Mouse (Mus musculus) embryonic facial prominence, embryonic 15.5 days (tissue): ENCODE results near the gene Pds5a. TPM values are rescaled to one million over a fixed set of nuclear protein-coding genes. Genes with fewer than 3 reads are reported as not detected.

Experiments
- ATAC-seq: fragments of 200-750 bp; cut with Nextera tagmentation; 2 replicates; pipeline ENCODE4 v1.8.0; 2017; ENCODE audit warnings: low read depth, moderate TSS enrichment; ENCODE audit not compliant: insufficient number of reproducible peaks, low FRiP score, low TSS enrichment
- H3K27ac ChIP-seq: fragments of 300-500 bp; sonication (generic); replicated peaks from 2 replicates; pipeline ENCODE4 v1.5.1; 2015; ENCODE audit warnings: mild to moderate bottlenecking, inconsistent platforms
- H3K27me3 ChIP-seq: fragments of 300-500 bp; sonication (generic); 2 replicates; pipeline ENCODE4 v1.6.1; 2015; ENCODE audit warnings: inconsistent platforms
- H3K36me3 ChIP-seq: fragments of 300-500 bp; sonication (generic); 2 replicates; pipeline ENCODE4 v1.6.1; 2015; ENCODE audit warnings: mild to moderate bottlenecking, inconsistent platforms
- H3K4me1 ChIP-seq: fragments of 300-500 bp; sonication (generic); 2 replicates; pipeline ENCODE4 v1.6.1; 2015; ENCODE audit warnings: inconsistent platforms
- H3K4me2 ChIP-seq: fragments of 300-500 bp; sonication (generic); replicated peaks from 2 replicates; pipeline ENCODE4 v1.6.1; 2015; ENCODE audit warnings: mild to moderate bottlenecking, inconsistent platforms
- H3K4me3 ChIP-seq: fragments of 300-500 bp; sonication (generic); replicated peaks from 2 replicates; pipeline ENCODE4 v1.5.1; 2015; ENCODE audit warnings: mild to moderate bottlenecking, inconsistent platforms
- H3K9ac ChIP-seq: fragments of 300-500 bp; sonication (generic); 2 replicates; pipeline ENCODE4 v1.6.1; 2015; ENCODE audit warnings: inconsistent platforms
- H3K9me3 ChIP-seq: fragments of 300-500 bp; sonication (generic); replicated peaks from 2 replicates; pipeline ENCODE4 v1.6.1; 2016; ENCODE audit warnings: inconsistent platforms
- WGBS: fragments of 180-500 bp; shearing (Covaris S2); methylation state at CpG from one replicate; pipeline ENCODE4 v1.1.7; 2015; 5-methylcytosine and 5-hydroxymethylcytosine counted together
- polyA plus RNA-seq: library from polyadenylated mRNA; unstranded; fragments of >200 nt; fragmentation: Nextera tagmentation; extraction: Ambion mirVana; gene quantifications from 2 replicates; pipeline ENCODE4 v1.2.1, GENCODE M21; 2015

Gene Pds5a
- polyA plus RNA-seq, 1 experiment from 2014 or later = 57.4 TPM

GRCm38 (mm10) chr5:65613152-65613924 is 84.7 kb downstream of the Pds5a start:
- H3K4me3 ChIP-seq = no peak overlapping the region
- no peaks in the 10 kb centered on the region for H3K9me3 ChIP-seq
- no peaks in the 10 kb centered on the region for H3K27me3 ChIP-seq
- H3K36me3 ChIP-seq = peaks cover 62% of the 10 kb centered on the region
- no peaks in the 10 kb centered on the region for H3K4me1 ChIP-seq
- H3K27ac ChIP-seq = no peak overlapping the region
- H3K9ac ChIP-seq = no peak overlapping the region
- WGBS = 83% methylated on average over 9 of the region's 9 CpGs
- no peak overlapping the region for H3K4me2 ChIP-seq
- ATAC-seq = no peak

GRCm38 (mm10) chr5:65610541-65610940 is 87.5 kb downstream of the Pds5a start:
- H3K4me2 ChIP-seq = no peak overlapping the region
- 87% methylated on average over 4 of the region's 4 CpGs for WGBS
- ATAC-seq = no peak
- H3K27me3 ChIP-seq = no peaks in the 10 kb centered on the region
- H3K36me3 ChIP-seq = peaks cover 50% of the 10 kb centered on the region
- H3K9me3 ChIP-seq = no peaks in the 10 kb centered on the region
- no peaks in the 10 kb centered on the region for H3K4me1 ChIP-seq
- no peak overlapping the region for H3K9ac ChIP-seq
- H3K27ac ChIP-seq = no peak overlapping the region
- H3K4me3 ChIP-seq = no peak overlapping the region

GRCm38 (mm10) chr5:65609769-65610168 is 88.3 kb downstream of the Pds5a start:
- peaks cover 44% of the 10 kb centered on the region for H3K36me3 ChIP-seq
- ATAC-seq = no peak
- WGBS = 84% methylated on average over 5 of the region's 5 CpGs

GRCm38 (mm10) chr5:65606820-65607219 is 91.3 kb downstream of the Pds5a start:
- H3K9me3 ChIP-seq = no peaks in the 10 kb centered on the region
- H3K4me3 ChIP-seq = no peak overlapping the region
- peaks cover 33% of the 10 kb centered on the region for H3K36me3 ChIP-seq
- H3K27ac ChIP-seq = no peak overlapping the region
- H3K4me2 ChIP-seq = no peak overlapping the region
- H3K4me1 ChIP-seq = no peaks in the 10 kb centered on the region
- 91% methylated on average over 1 of the region's 1 CpGs for WGBS
- no peaks in the 10 kb centered on the region for H3K27me3 ChIP-seq
- no peak overlapping the region for H3K9ac ChIP-seq
- ATAC-seq = no peak

More at GRCm38 (mm10) chr5:65609769-65610168, 88.3 kb downstream of the Pds5a start:
- Histone ChIP-seq H3K27me3 (no peaks in the 10 kb centered on the region), H3K9me3 (no peaks in the 10 kb centered on the region), H3K27ac (no peak overlapping the region), H3K4me2 (no peak overlapping the region), H3K9ac (no peak overlapping the region), H3K4me1 (no peaks in the 10 kb centered on the region), H3K4me3 (no peak overlapping the region)

- H3K27ac ChIP-seq = no peak overlapping the region
- no peaks in the 10 kb centered on the region for H3K4me1 ChIP-seq
- H3K36me3 ChIP-seq = peaks cover 34% of the 10 kb centered on the region
- no peaks in the 10 kb centered on the region for H3K27me3 ChIP-seq
- no peak for ATAC-seq
- H3K4me2 ChIP-seq = no peak overlapping the region
- H3K9me3 ChIP-seq = no peaks in the 10 kb centered on the region
- no peak overlapping the region for H3K9ac ChIP-seq
- 91% methylated on average over 7 of the region's 7 CpGs for WGBS
- H3K4me3 ChIP-seq = no peak overlapping the region
These were observed 98.4 kb downstream of the Pds5a start for GRCm38 (mm10) chr5:65599681-65600080.

- Histone ChIP-seq H3K9me3 (no peaks in the 10 kb centered on the region), H3K27me3 (no peaks in the 10 kb centered on the region), H3K4me2 (no peak overlapping the region), H3K9ac (no peak overlapping the region), H3K27ac (no peak overlapping the region), H3K4me3 (no peak overlapping the region), H3K4me1 (no peaks in the 10 kb centered on the region), H3K36me3 (peaks cover 26% of the 10 kb centered on the region)
- 92% methylated on average over 2 of the region's 2 CpGs for WGBS
- no peak for ATAC-seq
These were observed 105.7 kb downstream of the Pds5a start for GRCm38 (mm10) chr5:65592421-65592820.

GRCm38 (mm10) chr5:65590199-65590598 is 107.9 kb downstream of the Pds5a start:
- H3K4me1 ChIP-seq = no peaks in the 10 kb centered on the region
- no peaks in the 10 kb centered on the region for H3K9me3 ChIP-seq
- H3K9ac ChIP-seq = no peak overlapping the region
- H3K4me2 ChIP-seq = no peak overlapping the region
- no peak overlapping the region for H3K4me3 ChIP-seq
- WGBS = 77% methylated on average over 1 of the region's 1 CpGs
- H3K27ac ChIP-seq = no peak overlapping the region
- peaks cover 23% of the 10 kb centered on the region for H3K36me3 ChIP-seq
- no peak for ATAC-seq
- H3K27me3 ChIP-seq = no peaks in the 10 kb centered on the region

- no peak overlapping the region for H3K27ac ChIP-seq
- no peak overlapping the region for H3K4me3 ChIP-seq
- no peaks in the 10 kb centered on the region for H3K9me3 ChIP-seq
- no peak overlapping the region for H3K9ac ChIP-seq
- H3K4me2 ChIP-seq = no peak overlapping the region
- ATAC-seq = no peak
- whole genome bisulfite sequencing = 88% methylated on average over 5 of the region's 5 CpGs
- peaks cover 18% of the 10 kb centered on the region for H3K36me3 ChIP-seq
- no peaks in the 10 kb centered on the region for H3K4me1 ChIP-seq
- H3K27me3 ChIP-seq = no peaks in the 10 kb centered on the region
These were observed 111.8 kb downstream of the Pds5a start for GRCm38 (mm10) chr5:65586291-65586690.

- WGBS = 58% methylated on average over 3 of the region's 3 CpGs
- Histone ChIP-seq H3K4me1 (0 out of 2 replicates have a peak, but pooled peaks cover 5% of the 10 kb centered on the region), H3K9ac (no peak overlapping the region), H3K9me3 (no peaks in the 10 kb centered on the region), H3K27ac (0 out of 2 replicates have a peak overlapping the region, but pooled peaks have one; percentile 30), H3K36me3 (peaks cover 20% of the 10 kb centered on the region; the same call in 1 of the 2 replicates), H3K4me2 (no peak overlapping the region), H3K4me3 (no peak overlapping the region), H3K27me3 (no peaks in the 10 kb centered on the region)
- no peak for ATAC-seq
These were observed 119.5 kb downstream of the Pds5a start for GRCm38 (mm10) chr5:65578545-65578944.

GRCm38 (mm10) chr5:65575896-65576295 is 122.2 kb downstream of the Pds5a start:
- Histone ChIP-seq H3K9me3 (no peaks in the 10 kb centered on the region), H3K27me3 (no peaks in the 10 kb centered on the region), H3K27ac (no peak overlapping the region), H3K4me2 (no peak overlapping the region), H3K36me3 (peaks cover 24% of the 10 kb centered on the region), H3K4me3 (no peak overlapping the region), H3K9ac (no peak overlapping the region), H3K4me1 (0 out of 2 replicates have a peak, but pooled peaks cover 5% of the 10 kb centered on the region)
- WGBS = 69% methylated on average over 2 of the region's 2 CpGs
- ATAC-seq = no peak

- 0 out of 2 replicates have a peak, but pooled peaks cover 5% of the 10 kb centered on the region for H3K4me1 ChIP-seq
- H3K27ac ChIP-seq = peak overlapping the region; percentile 34; the same call in 1 of the 2 replicates
- H3K36me3 ChIP-seq = peaks cover 22% of the 10 kb centered on the region
- H3K9ac ChIP-seq = no peak overlapping the region
- H3K4me2 ChIP-seq = no peak overlapping the region
- ATAC-seq = no peak
- H3K27me3 ChIP-seq = no peaks in the 10 kb centered on the region
- WGBS = 53% methylated on average over 2 of the region's 2 CpGs
- no peak overlapping the region for H3K4me3 ChIP-seq
- no peaks in the 10 kb centered on the region for H3K9me3 ChIP-seq
These were observed 123.2 kb downstream of the Pds5a start for GRCm38 (mm10) chr5:65574876-65575275.

- Histone ChIP-seq H3K9ac (no peak overlapping the region), H3K27me3 (no peaks in the 10 kb centered on the region)
These were observed 132.6 kb downstream of the Pds5a start for GRCm38 (mm10) chr5:65565486-65565885.

More at GRCm38 (mm10) chr5:65565486-65565885, 132.6 kb downstream of the Pds5a start:
- WGBS = 70% methylated on average over 2 of the region's 2 CpGs
- no peak overlapping the region for H3K27ac ChIP-seq
- no peak for ATAC-seq
- H3K4me3 ChIP-seq = no peak overlapping the region
- peaks cover 19% of the 10 kb centered on the region; the same call in 1 of the 2 replicates for H3K36me3 ChIP-seq
- no peaks in the 10 kb centered on the region for H3K9me3 ChIP-seq
- no peak overlapping the region for H3K4me2 ChIP-seq
- peaks cover 7% of the 10 kb centered on the region; the same call in 1 of the 2 replicates for H3K4me1 ChIP-seq
